Mouse (Mus musculus) right cerebral cortex, postnatal 36 days (tissue): ENCODE data around the gene Iglon5.
A peak's percentile ranks its signal among the peaks of the same experiment; 100 is the strongest.

Experiments used
- DNase-seq, 2 experiments: peaks; one replicate each; pipeline ENCODE4 v3.0.0; 2022; ENCODE audit warnings: low spot score in 2 of 2, mixed read lengths in 1 of 2

The Iglon5 gene

GRCm38 (mm10) chr7:43427406-43427805 is 62.5 kb downstream of the Iglon5 start, which contains the start of gene Lim2:
Gene Lim2, plus strand, starts transcription at chr7:43427670.
- no peak for DNase-seq

- DNase-seq: no peak
These were observed 65.8 kb downstream of the Iglon5 start for GRCm38 (mm10) chr7:43423991-43424625.

GRCm38 (mm10) chr7:43422995-43423617 is 66.8 kb downstream of the Iglon5 start:
- DNase-seq: peak; percentile 55 to 62
